Mouse (Mus musculus): ENCODE measurements around the gene Plac1.
"Not testable (repeated sequence)": the region's sequence is repeated elsewhere in the genome, so short reads cannot be mapped to it uniquely, and the experiment has no call there.

The Plac1 gene

GRCm38 (mm10) chrX:53240011-53240410, at the start of gene Plac1:
Gene Plac1 (minus strand): TSS chrX:53240111.
- no peak for DNase-seq (ENCODE audit: low spot score in 2 of 2)

- no peak for DNase-seq (ENCODE audit: low spot score in 2 of 2)
Measured at GRCm38 (mm10) chrX:53287924-53288323, 48.0 kb upstream of the Plac1 start.

- DNase-seq (ENCODE audit: low spot score in 2 of 2) = no peak
Measured at GRCm38 (mm10) chrX:53273124-53273523, 33.2 kb upstream of the Plac1 start, which contains the start of gene Fam122c. Gene Fam122c (plus strand): TSS chrX:53273424.

GRCm38 (mm10) chrX:53271628-53272027, 31.7 kb upstream of the Plac1 start:
- DNase-seq (ENCODE audit: low spot score in 2 of 2) = not testable (repeated sequence)

GRCm38 (mm10) chrX:53270063-53270432, 30.1 kb upstream of the Plac1 start:
- no peak for DNase-seq (ENCODE audit: low spot score in 2 of 2)

- DNase-seq (ENCODE audit: low spot score in 2 of 2) = peak; percentile 61 to 82
Measured at GRCm38 (mm10) chrX:53269289-53270062, 29.6 kb upstream of the Plac1 start, which contains the start of gene Fam122b. Gene Fam122b (minus strand): TSS chrX:53269805.

GRCm38 (mm10) chrX:53268856-53269255, 28.9 kb upstream of the Plac1 start:
- peak in 1 of 2 experiments; percentile 14 for DNase-seq (ENCODE audit: low spot score in 2 of 2)

- no peak for DNase-seq (ENCODE audit: low spot score in 2 of 2)
Measured at GRCm38 (mm10) chrX:53266186-53266585, 26.3 kb upstream of the Plac1 start.

- DNase-seq (ENCODE audit: low spot score in 2 of 2) = no peak
Measured at GRCm38 (mm10) chrX:53255195-53255594, 15.3 kb upstream of the Plac1 start.

GRCm38 (mm10) chrX:53237971-53238370, 1.9 kb downstream of the Plac1 start:
- no peak for DNase-seq (ENCODE audit: low spot score in 2 of 2)

- DNase-seq (ENCODE audit: low spot score in 2 of 2) = no peak
Measured at GRCm38 (mm10) chrX:53236404-53236803, 3.5 kb downstream of the Plac1 start.

- no peak for DNase-seq (ENCODE audit: low spot score in 2 of 2)
Measured at GRCm38 (mm10) chrX:53233689-53234088, 6.2 kb downstream of the Plac1 start.

GRCm38 (mm10) chrX:53231965-53232364, 7.9 kb downstream of the Plac1 start:
- no peak for DNase-seq (ENCODE audit: low spot score in 2 of 2)

- no peak for DNase-seq (ENCODE audit: low spot score in 2 of 2)
Measured at GRCm38 (mm10) chrX:53224353-53224944, 15.5 kb downstream of the Plac1 start.

GRCm38 (mm10) chrX:53220855-53221254, 19.1 kb downstream of the Plac1 start:
- no peak for DNase-seq (ENCODE audit: low spot score in 2 of 2)

GRCm38 (mm10) chrX:53214557-53215229, 25.2 kb downstream of the Plac1 start:
- DNase-seq (ENCODE audit: low spot score in 2 of 2) = no peak

GRCm38 (mm10) chrX:53213838-53214237, 26.1 kb downstream of the Plac1 start:
- DNase-seq (ENCODE audit: low spot score in 2 of 2) = no peak

GRCm38 (mm10) chrX:53212485-53212884, 27.4 kb downstream of the Plac1 start:
- DNase-seq (ENCODE audit: low spot score in 2 of 2) = no peak

GRCm38 (mm10) chrX:53211756-53212483, 28.0 kb downstream of the Plac1 start:
- no peak for DNase-seq (ENCODE audit: low spot score in 2 of 2)

GRCm38 (mm10) chrX:53209431-53209830, 30.5 kb downstream of the Plac1 start:
- DNase-seq (ENCODE audit: low spot score in 2 of 2) = no peak

- no peak for DNase-seq (ENCODE audit: low spot score in 2 of 2)
Measured at GRCm38 (mm10) chrX:53204690-53205311, 35.1 kb downstream of the Plac1 start.

GRCm38 (mm10) chrX:53201616-53202015, 38.3 kb downstream of the Plac1 start:
- no peak for DNase-seq (ENCODE audit: low spot score in 2 of 2)

Measured in frontal cortex, postnatal 25 days (tissue).